Mouse (Mus musculus) retina, adult 2 months (tissue): ENCODE measurements around the gene Decr2.
A peak's percentile ranks its signal among the peaks of the same experiment; 100 is the strongest.
"Not testable (repeated sequence)": the region's sequence is repeated elsewhere in the genome, so short reads cannot be mapped to it uniquely, and the experiment has no call there.

Source experiments
- DNase-seq: peaks from one replicate; pipeline ENCODE4 v3.0.0-alpha.2; 2012; ENCODE audit warnings: low read depth, low spot score

Decr2 gene

GRCm38 (mm10) chr17:26089905-26090632 lies at the start of gene Decr2:
Gene Decr2, minus strand, starts transcription at chr17:26090337.
- DNase-seq: peak; percentile 85

GRCm38 (mm10) chr17:26138901-26139381 lies 48.8 kb upstream of the Decr2 start:
- DNase-seq: no peak

GRCm38 (mm10) chr17:26138239-26138836 lies 48.2 kb upstream of the Decr2 start, which contains the start of gene Axin1:
Gene Axin1, plus strand, starts transcription at chr17:26138688.
- peak; percentile 78 for DNase-seq

GRCm38 (mm10) chr17:26137751-26138130 lies 47.6 kb upstream of the Decr2 start:
- no peak for DNase-seq

GRCm38 (mm10) chr17:26137106-26137750 lies 47.1 kb upstream of the Decr2 start:
- DNase-seq: no peak

GRCm38 (mm10) chr17:26131856-26132853 lies 42.0 kb upstream of the Decr2 start:
- DNase-seq: peak; percentile 45

- no peak for DNase-seq
Measured at GRCm38 (mm10) chr17:26131062-26131732, 41.1 kb upstream of the Decr2 start.

- no peak for DNase-seq
Measured at GRCm38 (mm10) chr17:26125226-26125625, 35.1 kb upstream of the Decr2 start.

- no peak for DNase-seq
Measured at GRCm38 (mm10) chr17:26124560-26124959, 34.4 kb upstream of the Decr2 start.

GRCm38 (mm10) chr17:26123267-26123684 lies 33.1 kb upstream of the Decr2 start, which contains the start of gene Mrpl28:
Gene Mrpl28, plus strand, starts transcription at chr17:26123500.
- peak; percentile 97 for DNase-seq

GRCm38 (mm10) chr17:26122431-26123140 lies 32.4 kb upstream of the Decr2 start:
- no peak for DNase-seq

GRCm38 (mm10) chr17:26119766-26120710 lies 29.9 kb upstream of the Decr2 start:
- DNase-seq: no peak

- no peak for DNase-seq
Measured at GRCm38 (mm10) chr17:26116503-26117258, 26.5 kb upstream of the Decr2 start.

GRCm38 (mm10) chr17:26115956-26116487 lies 25.9 kb upstream of the Decr2 start:
- DNase-seq: no peak

- DNase-seq: no peak
Measured at GRCm38 (mm10) chr17:26115205-26115898, 25.2 kb upstream of the Decr2 start.

- DNase-seq: not testable (repeated sequence)
Measured at GRCm38 (mm10) chr17:26114461-26114860, 24.3 kb upstream of the Decr2 start.

GRCm38 (mm10) chr17:26114061-26114460 lies 23.9 kb upstream of the Decr2 start:
- no peak for DNase-seq
